Mouse (Mus musculus): Measurements from ENCODE around the gene Coro2b. TPM values are rescaled to one million over a fixed set of nuclear protein-coding genes. Genes with fewer than 3 reads are reported as not detected.
"Not testable (repeated sequence)": the region's sequence is repeated elsewhere in the genome, so short reads cannot be mapped to it uniquely, and the experiment has no call there.

The Coro2b gene
- polyA plus RNA-seq, 2 experiments, result 0.57 to 1.1 TPM

GRCm38 (mm10) chr9:62451585-62452372 lies 85.1 kb downstream of the Coro2b start:
- DNase-seq (ENCODE audit: low read depth in 3 of 3, low spot score in 3 of 3) (no peak), ATAC-seq (ENCODE audit: insufficient read depth) (no peak)
- no peak overlapping the region for H3K27ac ChIP-seq
- H3K4me3 ChIP-seq (ENCODE audit: insufficient read depth in 1 of 2, low read depth in 2 of 2, low read length in 2 of 2), result no peak overlapping the region
- H3K4me1 ChIP-seq (replicated peaks; ENCODE audit: control insufficient read depth in 2 of 2, insufficient read depth in 2 of 2, low read length in 1 of 2), result peaks cover 0 to 16% of the 10 kb centered on the region in 2 experiments; a peak in 2 of 4 replicates
- no peaks in the 10 kb centered on the region for H3K36me3 ChIP-seq (replicated peaks; ENCODE audit: control insufficient read depth, insufficient read depth, low read depth)
- 45% methylated on average over 8 of the region's 8 CpGs for WGBS (ENCODE audit: insufficient replicate concordance)
- no peak for TF ChIP-seq EP300 (IDR thresholded peaks at IDR 0.05; ENCODE audit: low read depth)
- no peak for TF ChIP-seq CTCF (IDR thresholded peaks at IDR 0.05; ENCODE audit: low read depth)
- H3K4me2 ChIP-seq (ENCODE audit: low read depth), result no peak overlapping the region
- no peak overlapping the region for H3K9ac ChIP-seq (replicated peaks)
- no peaks in the 10 kb centered on the region for H3K27me3 ChIP-seq (ENCODE audit: control insufficient read depth, insufficient read depth, low read length)
- no peaks in the 10 kb centered on the region for H3K9me3 ChIP-seq (ENCODE audit: control insufficient read depth, low read length)

GRCm38 (mm10) chr9:62450862-62451261 lies 86.0 kb downstream of the Coro2b start:
- no peak overlapping the region for H3K4me2 ChIP-seq (ENCODE audit: low read depth)

DNA sequence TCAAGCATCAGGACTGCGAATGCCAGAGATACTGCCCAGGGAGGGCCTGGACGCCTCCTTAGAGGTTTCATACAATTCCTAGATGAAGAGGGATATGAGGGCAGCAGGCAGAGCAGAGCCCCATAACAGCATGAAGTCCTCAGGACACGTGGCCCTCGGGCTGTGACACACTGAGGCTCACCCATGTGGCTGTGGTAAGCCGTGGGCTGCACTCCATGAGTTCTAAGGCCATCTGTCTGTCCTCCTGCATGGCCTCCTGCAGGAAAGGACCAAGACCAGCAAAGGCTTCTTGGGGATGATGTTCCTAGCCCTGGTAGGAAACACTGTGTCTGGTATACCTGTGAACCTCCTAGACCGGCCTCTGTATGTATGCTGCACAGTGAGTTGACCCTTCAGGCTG lies 86.5 kb downstream of the Coro2b start:
- Histone ChIP-seq H3K4me3 (ENCODE audit: insufficient read depth in 1 of 2, low read depth in 2 of 2, low read length in 2 of 2) (no peak overlapping the region), H3K27ac (no peak overlapping the region), H3K27me3 (ENCODE audit: control insufficient read depth, insufficient read depth, low read length) (no peaks in the 10 kb centered on the region), H3K4me2 (ENCODE audit: low read depth) (no peak overlapping the region), H3K9ac (replicated peaks) (no peak overlapping the region), H3K9me3 (ENCODE audit: control insufficient read depth, low read length) (no peaks in the 10 kb centered on the region), H3K36me3 (replicated peaks; ENCODE audit: control insufficient read depth, insufficient read depth, low read depth) (no peaks in the 10 kb centered on the region), H3K4me1 (replicated peaks; ENCODE audit: control insufficient read depth in 2 of 2, insufficient read depth in 2 of 2, low read length in 1 of 2) (peaks cover 0 to 11% of the 10 kb centered on the region in 2 experiments; a peak in 2 of 4 replicates)
- ATAC-seq (ENCODE audit: insufficient read depth) (no peak), DNase-seq (ENCODE audit: low read depth in 3 of 3, low spot score in 3 of 3) (no peak)
- 62% methylated on average over 6 of the region's 6 CpGs for WGBS (ENCODE audit: insufficient replicate concordance)
- TF ChIP-seq CTCF (IDR thresholded peaks at IDR 0.05; ENCODE audit: low read depth) (no peak), EP300 (IDR thresholded peaks at IDR 0.05; ENCODE audit: low read depth) (no peak)

More at GRCm38 (mm10) chr9:62450862-62451261, 86.0 kb downstream of the Coro2b start:
- Histone ChIP-seq H3K4me3 (ENCODE audit: insufficient read depth in 1 of 2, low read depth in 2 of 2, low read length in 2 of 2) (no peak overlapping the region), H3K27ac (no peak overlapping the region), H3K9ac (replicated peaks) (no peak overlapping the region), H3K9me3 (ENCODE audit: control insufficient read depth, low read length) (no peaks in the 10 kb centered on the region), H3K36me3 (replicated peaks; ENCODE audit: control insufficient read depth, insufficient read depth, low read depth) (no peaks in the 10 kb centered on the region), H3K4me1 (replicated peaks; ENCODE audit: control insufficient read depth in 2 of 2, insufficient read depth in 2 of 2, low read length in 1 of 2) (peaks cover 0 to 16% of the 10 kb centered on the region in 2 experiments; a peak in 2 of 4 replicates), H3K27me3 (ENCODE audit: control insufficient read depth, insufficient read depth, low read length) (no peaks in the 10 kb centered on the region)
- no peak for ATAC-seq (ENCODE audit: insufficient read depth)
- WGBS (ENCODE audit: insufficient replicate concordance), result 49% methylated on average over 7 of the region's 7 CpGs
- no peak for TF ChIP-seq EP300 (IDR thresholded peaks at IDR 0.05; ENCODE audit: low read depth)
- DNase-seq (ENCODE audit: low read depth in 3 of 3, low spot score in 3 of 3), result no peak

DNA sequence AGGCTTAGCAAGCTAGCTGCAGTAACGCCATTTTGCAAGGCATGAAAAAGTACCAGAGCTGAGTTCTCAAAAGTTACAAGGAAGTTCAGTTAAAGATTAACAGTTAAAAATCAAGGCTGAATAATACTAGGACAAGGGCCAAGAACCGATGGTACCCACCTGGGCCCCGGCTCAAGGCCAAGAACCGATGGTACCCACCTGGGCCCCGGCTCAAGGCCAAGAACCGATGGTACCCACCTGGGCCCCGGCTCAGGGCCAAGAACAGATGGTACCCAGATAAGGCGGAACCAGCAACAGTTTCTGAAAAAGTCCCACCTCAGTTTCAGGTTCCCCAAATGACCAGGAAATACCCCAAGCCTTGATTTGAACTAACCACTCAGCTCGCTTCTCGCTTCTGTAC lies 89.5 kb downstream of the Coro2b start:
- H3K4me2 ChIP-seq (ENCODE audit: low read depth); ATAC-seq (ENCODE audit: insufficient read depth); H3K9ac ChIP-seq (replicated peaks); H3K36me3 ChIP-seq (replicated peaks; ENCODE audit: control insufficient read depth, insufficient read depth, low read depth); H3K27me3 ChIP-seq (ENCODE audit: control insufficient read depth, insufficient read depth, low read length); H3K4me3 ChIP-seq (ENCODE audit: insufficient read depth in 1 of 2, low read depth in 2 of 2, low read length in 2 of 2); H3K27ac ChIP-seq; DNase-seq (ENCODE audit: low read depth in 3 of 3, low spot score in 3 of 3); H3K9me3 ChIP-seq (ENCODE audit: control insufficient read depth, low read length): not testable (repeated sequence)
- 78% methylated on average over 5 of the region's 10 CpGs for WGBS (ENCODE audit: insufficient replicate concordance)
- H3K4me1 ChIP-seq (replicated peaks; ENCODE audit: control insufficient read depth in 2 of 2, insufficient read depth in 2 of 2, low read length in 1 of 2), result peaks cover 0 to 10% of the 10 kb centered on the region in 2 experiments; a peak in 2 of 4 replicates

DNA sequence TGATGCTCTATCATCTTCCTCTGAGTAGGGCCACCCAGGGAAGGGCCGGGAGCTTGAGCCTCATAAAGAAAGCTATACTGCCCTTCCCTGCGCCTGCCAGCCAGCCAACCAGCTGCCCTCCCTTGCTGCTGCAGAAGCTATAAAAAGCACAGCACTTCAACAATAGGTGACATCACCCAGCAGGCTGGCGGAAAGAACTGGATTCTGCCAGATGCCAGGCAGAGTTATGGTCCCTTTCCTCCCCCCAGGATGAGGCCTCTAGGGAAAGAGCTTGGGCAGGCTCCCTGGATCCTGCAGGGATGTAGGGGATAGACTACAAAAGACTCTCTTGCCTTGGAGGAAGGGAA lies 98.1 kb downstream of the Coro2b start:
- H3K9me3 ChIP-seq (ENCODE audit: control insufficient read depth, low read length), result no peaks in the 10 kb centered on the region
- peaks cover 0 to 11% of the 10 kb centered on the region in 2 experiments; a peak in 2 of 4 replicates for H3K4me1 ChIP-seq (replicated peaks; ENCODE audit: control insufficient read depth in 2 of 2, insufficient read depth in 2 of 2, low read length in 1 of 2)
- no peak for DNase-seq (ENCODE audit: low read depth in 3 of 3, low spot score in 3 of 3)
- H3K4me3 ChIP-seq (ENCODE audit: insufficient read depth in 1 of 2, low read depth in 2 of 2, low read length in 2 of 2), result no peak overlapping the region
- WGBS (ENCODE audit: insufficient replicate concordance), result 52% methylated on average over 3 of the region's 3 CpGs
- TF ChIP-seq CTCF (IDR thresholded peaks at IDR 0.05; ENCODE audit: low read depth), result no peak
- no peak for TF ChIP-seq EP300 (IDR thresholded peaks at IDR 0.05; ENCODE audit: low read depth)
- no peak for ATAC-seq (ENCODE audit: insufficient read depth)
- no peaks in the 10 kb centered on the region for H3K36me3 ChIP-seq (replicated peaks; ENCODE audit: control insufficient read depth, insufficient read depth, low read depth)
- no peak overlapping the region for H3K9ac ChIP-seq (replicated peaks)
- H3K27ac ChIP-seq, result no peak overlapping the region
- H3K27me3 ChIP-seq (ENCODE audit: control insufficient read depth, insufficient read depth, low read length), result no peaks in the 10 kb centered on the region
- H3K4me2 ChIP-seq (ENCODE audit: low read depth), result no peak overlapping the region

Measured in liver, embryonic 14.5 days (tissue).